Mouse (Mus musculus) thymus, adult 2 months (tissue): ENCODE measurements at regions not wholly inside any gene's neighbourhood (a gene's known extent, or its start where the extent isn't known, plus 50 kb on each side); places are given as distances from the start of the nearest gene placed in this dataset.

Experiments used
- CTCF ChIP-seq: fragments of 200-500 bp; IDR thresholded peaks from 2 replicates; pipeline ENCODE4 v1.5.1; 2012; ENCODE audit warnings: mild to moderate bottlenecking, control low read depth, low read length, moderate library complexity, borderline replicate concordance; ENCODE audit not compliant: control insufficient read depth, poor library complexity, insufficient read depth; ENCODE audit errors: extremely low read depth
- POLR2A ChIP-seq: fragments of 200-500 bp; IDR thresholded peaks from 2 replicates; pipeline ENCODE4 v1.6.1; 2012; ENCODE audit warnings: mild to moderate bottlenecking, low read length, control low read depth, moderate library complexity; ENCODE audit not compliant: control insufficient read depth, poor library complexity, insufficient read depth; ENCODE audit errors: extremely low read depth

- no peak for TF ChIP-seq CTCF
- no peak for TF ChIP-seq POLR2A
Measured at GRCm38 (mm10) chr10:126673437-126673836, 227.7 kb downstream of the Atp23 start.
